Mouse (Mus musculus): ENCODE data around the gene M1ap. TPM values are rescaled to one million over a fixed set of nuclear protein-coding genes. Genes with fewer than 3 reads are reported as not detected.

Gene M1ap
- total RNA-seq, 2 experiments from 2014 or later: 0.13 TPM; not detected in 1

DNA sequence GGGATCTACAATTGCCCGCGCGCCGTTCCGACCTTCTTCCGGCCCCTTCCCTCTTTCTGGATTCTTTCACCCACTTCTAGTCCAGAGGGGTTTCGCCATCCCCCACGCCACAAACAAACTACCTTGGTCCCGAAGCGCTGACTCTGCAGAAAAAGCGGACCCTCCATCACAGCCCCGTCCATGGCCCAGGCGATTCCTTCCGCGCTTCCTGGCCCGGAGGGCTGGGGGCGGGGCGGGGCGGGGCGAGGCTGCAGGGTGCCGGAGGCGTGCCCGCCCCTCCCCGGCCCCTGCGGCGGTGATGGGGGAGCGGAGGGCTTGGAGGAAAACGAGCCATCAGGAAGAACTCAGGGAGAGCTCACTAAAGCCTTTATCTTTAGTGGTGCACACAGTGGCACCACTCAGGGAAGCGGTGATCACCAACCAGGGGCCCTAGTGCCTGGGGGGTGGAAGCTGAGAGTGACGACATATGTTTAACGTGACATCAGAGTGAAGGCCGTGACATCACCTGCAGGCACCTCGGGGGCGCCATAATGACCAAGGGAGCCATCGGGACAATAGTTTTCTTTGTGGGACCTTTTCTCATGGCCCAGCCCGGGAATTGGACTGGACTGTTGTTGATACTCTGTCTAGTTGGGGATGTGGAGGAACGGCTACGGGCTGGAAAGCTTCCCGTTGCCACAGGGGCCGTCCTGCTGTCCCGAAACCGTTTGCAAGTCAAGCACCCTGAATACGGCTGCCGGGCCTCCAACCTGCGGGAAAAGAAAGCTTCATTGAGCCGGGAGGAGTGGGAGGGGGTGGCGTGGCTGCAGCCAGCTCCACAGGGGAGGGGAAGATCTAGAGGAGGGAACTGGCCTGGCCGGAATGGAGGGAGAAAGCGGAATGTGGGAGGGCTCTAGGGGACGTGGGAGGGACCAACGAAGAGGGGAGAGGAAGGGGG lies 86.8 kb downstream of the M1ap start, which contains the start of the genes Dok1 and Loxl3:
Gene Dok1, minus strand, starts transcription at position 223 of the 937 bp plus-strand sequence.
Gene Loxl3, plus strand, starts transcription at position 925 of the 937 bp plus-strand sequence.
- DNase-seq: peak; percentile 74 to 86

DNA sequence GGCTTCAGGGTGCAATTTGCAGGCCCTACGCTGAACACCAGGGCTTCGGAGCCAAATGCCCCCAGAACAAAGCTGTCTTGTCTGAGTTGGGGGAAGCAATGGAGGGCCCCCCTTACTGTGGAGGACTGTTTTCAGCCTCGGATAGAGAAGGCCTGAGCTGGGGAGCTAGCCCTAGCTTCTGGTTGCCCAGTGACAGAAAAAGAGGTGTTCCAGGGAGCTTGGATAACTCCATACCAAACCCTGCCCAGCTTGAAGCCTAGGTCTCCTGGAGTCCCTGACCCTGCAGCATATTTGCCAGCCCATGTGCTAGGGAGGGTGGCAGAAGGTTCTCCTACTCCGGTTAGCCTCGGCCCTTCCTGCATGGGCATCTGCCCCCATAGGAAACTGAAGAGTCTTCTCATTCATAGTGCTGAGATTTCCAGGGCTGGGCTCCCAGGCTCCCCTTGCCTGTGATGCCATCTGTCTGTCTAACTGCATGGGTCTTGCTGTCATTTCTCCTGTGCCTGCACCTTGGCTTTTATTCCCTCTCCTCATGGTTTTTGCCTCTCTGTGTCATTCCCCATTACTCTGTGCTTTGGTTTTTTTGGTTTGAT lies 87.9 kb downstream of the M1ap start:
- DNase-seq: no peak

DNA sequence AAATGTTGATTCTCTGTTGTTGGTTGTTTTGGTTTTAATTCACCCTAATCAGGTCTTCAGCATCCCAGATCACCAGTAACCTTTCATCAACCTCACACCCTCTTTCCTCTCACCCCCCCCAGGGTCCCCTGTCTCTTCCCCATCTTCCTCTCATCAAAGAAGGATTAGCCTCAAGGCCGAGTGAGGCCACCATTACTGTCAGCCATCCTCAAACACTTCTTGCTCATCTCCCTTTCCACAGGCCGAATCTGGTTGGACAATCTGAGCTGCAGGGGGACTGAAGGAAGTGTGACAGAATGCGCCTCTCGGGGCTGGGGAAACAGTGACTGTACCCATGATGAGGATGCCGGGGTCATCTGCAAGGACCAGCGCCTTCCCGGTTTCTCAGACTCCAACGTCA lies 90.5 kb downstream of the M1ap start:
- no peak for DNase-seq

DNA sequence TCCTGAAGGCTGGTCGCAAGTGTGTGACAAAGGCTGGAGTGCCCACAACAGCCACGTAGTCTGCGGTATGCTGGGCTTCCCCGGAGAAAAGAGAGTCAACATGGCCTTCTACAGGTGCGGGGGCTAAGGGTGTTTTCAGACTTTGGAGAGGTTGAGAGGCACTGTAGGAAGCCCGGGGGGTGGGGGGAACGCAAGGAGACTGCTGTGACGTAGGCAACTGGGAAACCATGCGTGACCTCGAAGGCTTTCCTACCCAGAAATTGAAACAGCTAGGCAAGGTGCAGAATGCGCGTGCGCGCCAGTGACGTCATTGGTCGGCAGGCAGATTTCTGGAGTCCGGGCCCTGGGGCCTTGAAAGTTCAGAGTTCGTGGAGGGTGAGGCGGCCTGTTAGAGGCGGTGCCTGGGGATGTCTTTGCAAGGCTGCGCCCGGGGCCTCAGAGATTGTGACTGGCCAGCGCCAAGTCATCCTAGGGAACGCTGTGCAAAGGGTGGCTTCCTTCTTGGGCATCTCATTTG lies 91.9 kb downstream of the M1ap start:
- peak; percentile 96 to 97 for DNase-seq

- DNase-seq: no peak
These were observed 93.9 kb downstream of the M1ap start for GRCm38 (mm10) chr6:83040601-83041000.

DNA sequence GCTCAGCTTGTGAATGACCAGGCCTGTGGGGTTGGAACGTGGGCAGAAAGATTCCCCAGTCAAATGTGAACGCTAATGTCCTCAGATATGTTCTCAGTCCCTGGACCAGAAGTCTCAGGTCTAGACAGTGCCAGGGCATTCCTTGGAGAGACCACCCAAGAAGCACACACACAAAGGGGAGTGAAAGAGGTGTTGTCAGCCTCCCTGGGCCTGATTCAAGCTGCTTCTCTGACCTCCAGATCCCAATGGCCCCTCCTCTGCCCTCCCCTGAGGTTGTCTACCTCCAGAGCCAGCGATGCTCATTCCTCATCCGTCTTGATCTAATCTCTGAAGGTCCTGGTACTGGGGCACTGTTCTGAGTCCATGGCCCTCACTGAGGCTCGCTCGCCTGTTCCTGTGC lies 96.9 kb downstream of the M1ap start:
- DNase-seq: no peak

DNA sequence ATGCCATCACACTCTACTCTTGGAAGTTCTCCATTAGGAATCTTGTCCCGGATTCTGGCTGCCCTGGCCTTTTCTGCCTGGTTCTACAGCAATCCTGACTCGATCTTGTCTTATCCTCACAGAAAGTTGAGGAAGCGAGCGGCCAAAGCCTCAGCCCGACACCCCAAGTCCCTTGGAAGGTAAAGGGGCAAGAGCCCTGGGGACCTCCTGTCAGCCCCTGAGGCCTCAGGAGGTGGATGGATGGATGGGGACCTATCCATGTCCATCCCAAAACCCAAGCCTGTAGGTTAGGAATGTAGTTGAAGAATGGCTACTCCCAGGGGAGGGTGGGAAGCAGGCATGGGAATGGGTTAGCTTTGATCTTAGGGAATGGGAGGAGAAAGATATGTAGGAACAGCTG lies 97.3 kb downstream of the M1ap start:
- no peak for DNase-seq

DNA sequence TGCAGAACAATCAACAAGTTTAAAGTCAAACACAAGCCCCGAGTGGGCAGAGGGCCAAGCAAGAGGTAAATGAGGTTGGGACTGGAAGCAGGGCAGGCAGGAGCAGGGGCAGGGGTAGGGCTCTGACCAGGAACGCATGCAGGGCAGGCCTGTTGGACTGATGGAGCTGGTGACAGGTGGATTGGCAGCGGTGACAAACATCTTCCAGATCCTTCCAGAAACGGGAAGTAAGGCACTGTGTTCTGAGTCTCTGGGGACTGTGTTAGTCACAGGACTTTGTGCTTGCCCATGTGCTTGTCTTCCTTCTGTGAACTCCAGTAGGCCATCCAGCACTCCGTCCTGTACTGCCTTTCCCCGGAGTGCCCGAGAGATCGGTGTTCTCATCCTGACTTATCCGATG lies 98.0 kb downstream of the M1ap start:
- no peak for DNase-seq

DNA sequence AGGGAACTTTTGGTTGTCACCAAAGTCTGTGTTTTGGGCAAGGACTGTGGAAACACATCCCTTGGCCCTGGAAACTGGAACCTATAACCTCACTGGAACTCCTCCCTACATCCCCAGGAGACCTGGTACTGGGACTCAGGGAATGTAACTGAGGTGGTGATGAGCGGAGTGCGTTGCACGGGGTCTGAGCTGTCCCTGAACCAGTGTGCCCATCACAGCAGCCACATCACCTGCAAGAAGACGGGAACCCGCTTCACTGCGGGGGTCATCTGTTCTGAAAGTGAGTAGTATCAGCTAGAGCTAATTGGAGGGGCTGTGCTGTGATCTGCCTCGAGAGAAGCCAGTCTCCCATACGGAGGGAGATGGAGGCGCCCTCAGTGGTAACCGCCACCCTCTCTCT lies 102.7 kb downstream of the M1ap start:
- no peak for DNase-seq

- DNase-seq: peak; percentile 44 to 54
These were observed 106.6 kb downstream of the M1ap start for GRCm38 (mm10) chr6:83053136-83053960.

DNA sequence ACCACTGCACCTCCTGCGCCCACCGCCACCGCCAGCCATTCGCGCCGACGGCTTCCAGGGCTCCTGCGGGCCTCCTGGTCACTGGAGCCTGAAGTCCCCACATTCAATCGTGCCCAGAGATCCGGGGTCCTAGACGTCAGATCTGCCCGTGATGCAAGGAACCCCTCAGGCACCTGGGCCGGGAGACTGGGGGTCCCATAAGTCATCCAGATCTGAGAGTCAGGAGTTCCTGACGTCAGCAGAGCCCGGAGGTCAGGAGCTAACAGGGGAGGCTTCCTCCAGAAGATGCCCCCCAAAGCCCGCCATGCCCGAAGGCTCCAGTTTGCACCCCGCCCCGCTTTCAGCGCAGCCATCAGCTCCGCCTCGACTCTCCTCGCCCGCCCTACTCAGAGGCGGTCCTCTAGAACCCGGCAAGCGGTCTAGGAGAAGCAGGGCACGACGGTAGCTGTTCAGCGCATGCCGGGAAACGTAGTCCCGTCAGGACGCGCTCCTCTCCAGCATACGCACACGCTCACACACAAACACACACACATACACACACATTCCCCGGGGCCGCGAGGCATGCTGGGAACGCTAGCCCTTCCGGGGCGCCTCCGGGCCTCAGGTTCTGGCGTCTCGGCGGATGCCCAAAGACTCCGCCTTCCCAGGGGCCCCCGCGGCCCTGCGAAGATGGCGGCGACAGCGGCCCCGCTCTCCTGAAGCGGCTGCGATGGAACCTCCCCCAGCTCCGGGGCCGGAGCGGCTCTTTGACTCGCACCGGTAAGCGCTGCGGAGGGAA lies 107.6 kb downstream of the M1ap start, which contains the start of gene Aup1:
Gene Aup1, plus strand, starts transcription at position 448 of the 778 bp plus-strand sequence.
- DNase-seq: peak; percentile 98

- peak; percentile 43 to 55 for DNase-seq
These were observed 108.2 kb downstream of the M1ap start, which contains the start of gene Htra2 for GRCm38 (mm10) chr6:83054871-83055431. Htra2 (minus strand) TSS chr6:83055273.

GRCm38 (mm10) chr6:83057790-83058189 lies 111.1 kb downstream of the M1ap start, which contains the start of gene Dqx1:
Dqx1 (plus strand) TSS chr6:83057844.
- no peak for DNase-seq

DNA sequence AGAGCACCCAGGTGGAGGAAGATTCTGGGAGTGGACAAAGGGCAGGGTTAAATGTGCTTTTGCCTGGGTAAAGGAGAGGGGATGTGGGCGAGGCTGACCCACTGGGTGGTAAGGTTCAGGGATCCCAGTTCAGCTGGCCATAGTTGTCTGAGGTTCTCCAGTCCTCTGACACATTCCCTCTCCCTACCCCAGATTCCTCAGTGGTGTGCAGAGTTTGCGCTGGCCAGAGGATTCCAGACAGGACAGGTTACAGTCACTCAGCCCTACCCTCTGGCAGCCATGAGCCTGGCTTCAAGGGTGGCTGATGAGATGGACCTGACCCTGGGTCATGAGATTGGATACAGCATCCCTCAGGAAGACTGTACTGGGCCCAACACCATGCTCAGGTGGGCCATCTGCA lies 112.0 kb downstream of the M1ap start:
- DNase-seq: no peak

DNA sequence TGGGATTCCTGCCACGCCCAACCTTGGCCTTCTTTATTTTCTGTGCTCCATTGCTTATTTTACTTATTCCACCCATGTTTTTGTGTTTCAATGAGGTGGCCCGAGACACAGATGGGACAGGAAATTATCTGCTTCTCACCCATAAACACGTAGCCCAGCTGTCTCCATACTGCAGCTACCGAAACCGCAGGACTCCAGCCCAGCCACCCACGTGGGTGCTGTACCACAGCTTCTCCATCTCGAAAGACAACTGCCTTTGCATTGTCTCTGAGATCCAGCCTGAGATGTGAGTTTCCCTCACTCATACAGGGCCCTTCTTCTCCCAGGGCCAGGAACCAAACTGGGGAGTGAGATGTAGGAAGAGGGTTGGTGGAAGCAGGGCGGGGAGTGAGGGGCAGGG lies 119.3 kb downstream of the M1ap start:
- DNase-seq: no peak

DNA sequence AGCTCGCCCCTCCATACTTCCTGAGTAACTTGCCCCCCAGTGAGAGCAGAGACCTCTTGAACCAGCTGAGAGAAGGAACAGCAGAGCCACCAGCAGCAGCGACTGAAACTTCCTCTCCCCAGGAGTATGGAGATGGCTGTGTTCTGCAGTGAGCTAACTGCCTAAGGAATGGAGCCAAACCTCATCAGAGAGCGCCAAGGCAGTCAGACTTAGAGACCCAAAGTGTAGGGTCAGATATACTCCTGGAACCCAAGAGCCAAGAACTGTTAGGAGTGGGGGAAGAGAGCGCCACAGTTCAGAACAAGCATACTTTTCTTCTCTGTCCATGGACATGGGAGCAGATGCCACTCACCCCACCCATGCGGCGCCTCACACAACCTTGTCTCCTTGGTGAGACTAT lies 119.7 kb downstream of the M1ap start:
- no peak for DNase-seq

- DNase-seq: no peak
These were observed 121.5 kb downstream of the M1ap start for GRCm38 (mm10) chr6:83068221-83068620.

DNA sequence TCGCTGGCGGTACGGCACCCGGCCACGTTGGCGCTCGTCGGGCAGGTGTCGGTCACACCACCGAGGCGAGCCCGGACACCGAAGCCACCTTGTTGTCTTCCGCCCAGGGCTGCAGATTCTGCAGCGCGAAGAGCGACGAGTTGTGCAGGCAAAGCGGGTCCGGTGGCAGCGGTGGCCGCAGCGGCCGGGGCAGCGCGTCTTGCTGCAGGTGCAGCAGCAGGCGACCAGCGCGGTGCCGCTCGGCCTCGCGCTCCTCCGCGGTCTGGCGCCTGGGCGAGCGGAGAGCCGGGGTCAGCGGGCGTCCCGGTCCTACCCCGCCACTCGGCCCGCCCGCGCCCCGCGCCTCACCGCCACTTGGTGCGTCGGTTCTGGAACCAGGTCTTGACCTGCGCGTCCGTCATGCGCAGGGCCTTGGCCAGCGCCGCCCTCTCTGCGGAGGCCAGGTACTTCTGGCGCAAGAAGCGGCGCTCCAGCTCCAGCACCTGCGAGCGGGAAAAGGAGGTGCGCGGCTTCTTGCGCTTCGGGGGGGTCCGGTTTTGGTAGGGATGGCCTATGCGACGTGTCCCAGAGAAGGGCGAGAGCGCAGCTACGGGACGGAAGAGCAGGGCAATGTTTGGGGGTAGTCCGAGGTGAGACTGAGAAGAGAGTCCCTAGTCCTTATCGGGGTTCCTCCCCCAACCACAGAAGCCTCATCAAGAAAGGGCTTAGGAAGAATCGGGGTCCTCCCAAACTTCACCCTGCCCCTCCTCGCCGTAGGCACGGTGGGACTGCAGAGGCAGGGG lies 122.2 kb downstream of the M1ap start:
- DNase-seq: peak in 1 of 2 experiments; percentile 23

- no peak for DNase-seq
These were observed 123.0 kb downstream of the M1ap start for GRCm38 (mm10) chr6:83069488-83070246.

- no peak for DNase-seq
These were observed 123.4 kb downstream of the M1ap start, which contains the start of gene Tlx2 for GRCm38 (mm10) chr6:83070247-83070310. Tlx2 (minus strand) TSS chr6:83070293.

Data from adrenal gland, postnatal 36 days (tissue).